Mouse (Mus musculus): ENCODE results near the gene Usp35.

DNA sequence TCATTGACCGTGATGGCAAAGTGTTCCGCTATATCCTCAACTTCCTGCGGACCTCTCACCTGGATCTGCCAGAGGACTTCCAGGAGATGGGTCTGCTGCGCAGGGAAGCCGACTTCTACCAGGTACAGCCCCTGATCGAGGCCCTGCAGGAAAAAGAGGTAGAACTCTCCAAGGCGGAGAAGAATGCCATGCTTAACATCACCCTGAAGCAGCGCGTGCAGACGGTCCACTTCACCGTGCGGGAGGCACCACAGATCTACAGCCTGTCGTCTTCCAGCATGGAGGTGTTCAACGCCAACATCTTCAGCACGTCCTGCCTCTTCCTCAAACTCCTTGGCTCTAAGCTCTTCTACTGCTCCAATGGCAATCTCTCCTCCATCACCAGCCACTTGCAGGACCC is 15.6 kb upstream of the Usp35 start:
- TF ChIP-seq CTCF (IDR thresholded peaks at IDR 0.05; ENCODE audit: extremely low read depth, insufficient read length, insufficient replicate concordance, low read depth, low read length) = no peak
- no peak for TF ChIP-seq POLR2A (IDR thresholded peaks at IDR 0.05; ENCODE audit: low read depth, low read length)

Measured in small intestine, adult 2 months (tissue).